Mouse (Mus musculus) erythroblast, adult 5-6 weeks (primary cell): ENCODE data around the gene Rnf157. TPM values are rescaled to one million over a fixed set of nuclear protein-coding genes. Genes with fewer than 3 reads are reported as not detected.
"Not testable (repeated sequence)": the region's sequence is repeated elsewhere in the genome, so short reads cannot be mapped to it uniquely, and the experiment has no call there.

Source experiments
- ATAC-seq: replicated peaks from 2 replicates; pipeline ENCODE4 v1.8.0; 2016; ENCODE audit warnings: moderate number of reproducible peaks, mild to moderate bottlenecking, moderate TSS enrichment, inconsistent platforms; ENCODE audit not compliant: poor library complexity, low FRiP score, severe bottlenecking
- total RNA-seq, 2 experiments: library from RNA; stranded (forward) in 1 of 2; stranded (reverse) in 1 of 2; fragments of 150-400 nt in 1 of 2; fragments of 200-764, 138-1000 nt in 1 of 2; gene quantifications; 2 replicates each; pipeline versions ENCODE4 v1.2.3 to v1.2.4; 2015 to 2017; ENCODE audit warnings: low replicate concordance in 2 of 2

The Rnf157 gene
- total RNA-seq, 2 experiments from 2014 or later = 1.7 to 2.0 TPM

DNA sequence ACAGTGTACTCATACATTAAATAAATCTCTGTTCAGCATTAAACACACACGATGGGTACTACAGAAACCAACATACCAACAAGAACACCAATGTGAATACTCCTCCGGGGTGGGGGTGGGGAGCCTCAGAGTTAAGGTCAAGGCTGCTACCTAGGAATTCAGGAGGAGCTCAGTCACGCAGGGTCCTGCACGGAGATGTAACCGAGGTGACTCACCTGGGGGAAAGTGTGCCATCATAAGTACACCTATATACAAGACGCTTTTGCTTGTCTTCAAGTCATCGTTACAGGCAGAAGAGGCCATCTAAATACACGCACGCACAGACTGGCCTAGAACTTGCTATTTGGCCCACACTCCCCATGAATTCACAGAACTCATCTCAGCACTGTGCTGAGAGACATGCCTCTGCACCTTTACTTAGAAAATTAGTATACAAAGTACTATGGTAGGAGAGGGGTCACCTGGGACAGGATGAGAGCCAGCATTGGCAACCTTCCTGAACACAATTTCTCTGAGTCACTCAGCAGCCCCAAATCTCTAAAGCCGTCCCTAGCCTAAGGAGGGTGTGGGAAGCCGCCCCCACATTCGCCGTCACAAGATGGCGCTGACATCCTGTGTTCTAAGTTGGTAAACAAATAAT, 23.9 kb downstream of the Rnf157 start:
- peak; percentile 98 for ATAC-seq

DNA sequence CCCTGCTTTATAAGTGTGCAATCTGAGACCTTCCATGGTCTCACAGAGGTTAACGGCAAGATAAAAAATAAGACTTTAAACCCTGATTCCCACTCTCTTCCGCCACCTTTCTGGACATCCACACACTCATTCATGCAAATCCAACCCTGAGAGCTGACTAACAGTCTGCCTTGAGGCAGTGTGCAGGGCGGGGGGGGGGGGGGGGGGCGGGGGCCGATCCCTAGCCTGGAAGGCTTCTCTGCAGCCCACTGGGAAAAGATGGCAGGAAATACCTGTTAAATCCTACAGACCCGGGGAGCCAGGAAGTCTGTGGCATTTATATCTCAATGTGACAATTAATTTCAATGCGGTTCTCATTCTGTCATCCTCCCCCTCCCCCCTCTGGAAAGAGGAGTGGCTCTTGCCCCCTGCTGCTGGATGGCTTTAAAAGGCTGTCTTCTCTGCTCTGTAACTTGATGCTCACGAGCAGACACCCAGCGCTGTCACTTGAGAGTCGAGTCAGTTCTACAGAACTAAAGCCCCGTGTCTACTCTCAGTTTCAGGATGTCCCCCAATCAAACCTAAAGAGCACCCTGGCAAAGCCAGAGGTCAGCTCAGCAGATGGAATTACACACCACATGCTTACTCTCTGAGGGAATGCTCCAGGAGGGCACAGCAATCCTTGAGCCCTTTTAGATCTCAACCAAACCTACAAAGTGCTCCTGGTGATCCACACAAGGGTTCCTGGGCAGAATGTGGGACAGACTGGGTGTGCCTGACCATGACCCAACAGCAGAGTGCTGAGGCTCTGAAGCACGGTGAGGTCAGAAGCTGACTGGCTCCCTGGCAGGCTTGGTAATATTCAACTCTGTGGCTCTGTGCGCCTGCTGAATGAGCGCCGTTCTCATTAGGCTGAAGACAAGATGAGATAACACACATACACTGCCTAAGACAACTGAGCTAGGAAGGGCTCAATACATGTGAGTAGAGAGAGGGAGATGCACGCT, 25.5 kb downstream of the Rnf157 start:
- ATAC-seq = peak; percentile 61

DNA sequence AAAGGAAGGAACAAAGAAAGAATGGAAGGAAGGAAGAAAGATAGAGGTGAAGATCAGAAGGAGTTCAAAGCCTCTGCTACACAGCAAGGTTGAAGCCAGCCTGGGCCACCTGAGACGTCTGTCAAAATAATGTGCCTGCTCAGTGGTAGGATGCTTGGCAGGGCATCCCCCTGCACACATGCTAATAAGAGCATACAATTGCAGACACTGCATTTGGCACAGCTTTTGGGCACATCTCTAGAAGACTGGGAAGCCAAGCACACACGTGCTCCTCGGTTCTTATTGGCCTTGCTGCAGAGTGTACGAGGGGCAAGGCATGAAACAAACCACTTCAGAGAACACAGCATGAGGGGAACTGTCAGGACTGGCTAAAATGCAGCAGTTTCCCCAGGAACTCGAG, 26.8 kb downstream of the Rnf157 start:
- ATAC-seq = no peak

DNA sequence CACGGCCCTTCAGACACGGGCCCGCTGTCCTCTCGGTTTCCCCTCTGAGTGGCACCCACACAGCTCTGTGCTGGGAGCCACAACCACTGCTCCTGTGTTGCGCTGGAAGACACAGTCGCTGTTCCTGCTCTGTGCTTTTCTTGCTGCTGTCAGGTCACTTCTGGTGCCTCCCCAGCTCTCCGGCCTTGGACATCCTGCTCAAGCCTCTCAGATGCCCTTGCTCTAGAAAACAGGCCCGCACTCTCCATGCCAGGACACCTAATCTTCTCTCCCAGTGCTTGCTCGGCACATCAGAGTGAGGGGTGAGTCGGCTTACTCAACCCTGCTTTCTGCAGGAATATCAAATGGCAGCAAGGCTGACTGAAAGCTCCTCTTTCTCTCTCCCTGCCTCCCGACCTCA, 28.7 kb downstream of the Rnf157 start:
- ATAC-seq = no peak

DNA sequence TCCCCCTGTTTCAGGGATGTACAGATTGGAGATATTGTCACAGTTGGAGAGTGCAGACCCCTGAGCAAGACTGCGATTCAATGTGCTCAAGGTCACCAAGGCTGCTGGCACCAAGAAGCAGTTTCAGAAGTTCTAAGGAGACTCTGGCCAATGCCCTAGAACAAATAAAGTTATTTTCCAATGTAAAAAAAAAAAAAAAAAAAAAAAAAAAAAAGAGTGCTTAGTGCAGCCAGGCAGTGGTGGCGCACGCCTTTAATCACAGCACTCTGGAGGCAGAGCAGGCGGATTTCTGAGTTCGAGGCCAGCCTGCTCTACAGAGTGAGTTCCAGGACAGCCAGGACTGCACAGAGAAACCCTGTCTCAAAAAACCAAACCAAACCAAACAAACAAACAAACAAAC, 29.8 kb downstream of the Rnf157 start:
- not testable (repeated sequence) for ATAC-seq

DNA sequence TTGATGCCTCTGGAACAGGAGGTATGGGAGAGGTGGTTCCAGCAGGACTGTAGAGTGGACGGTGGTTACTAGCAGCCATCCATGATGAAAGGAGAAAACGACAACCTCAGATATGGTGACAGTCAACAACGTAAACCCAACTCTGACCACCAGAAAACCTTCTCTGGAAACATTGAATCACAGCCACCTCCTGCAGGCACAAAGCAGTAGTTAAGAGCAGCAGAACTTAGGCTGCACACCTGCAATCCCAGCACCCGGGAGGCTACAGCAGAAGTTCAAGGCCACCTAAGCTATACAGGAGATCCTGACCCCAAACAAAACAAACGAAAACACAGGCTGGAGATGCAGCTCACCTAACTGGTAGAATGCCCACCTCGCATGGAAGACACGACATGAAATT, 32.1 kb downstream of the Rnf157 start:
- no peak for ATAC-seq

DNA sequence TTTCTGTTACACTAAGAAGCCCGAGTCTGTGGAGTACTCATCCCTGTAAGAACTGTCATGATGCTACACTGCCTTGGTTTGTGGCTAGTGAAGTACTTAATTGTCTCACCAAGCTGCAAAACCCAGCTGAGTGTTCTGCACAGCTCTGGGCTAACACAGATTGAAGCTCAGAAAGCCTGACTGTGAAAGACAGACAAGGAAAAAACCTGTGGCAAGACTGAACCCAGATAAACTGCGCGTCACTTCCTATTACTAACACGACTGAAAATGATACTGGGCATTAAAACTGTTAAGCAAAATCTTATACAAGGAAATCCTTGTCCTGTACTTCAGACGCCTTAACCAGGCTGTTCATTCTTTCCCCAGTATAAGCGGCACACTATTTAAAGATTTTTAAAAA, 33.3 kb downstream of the Rnf157 start:
- ATAC-seq = no peak

DNA sequence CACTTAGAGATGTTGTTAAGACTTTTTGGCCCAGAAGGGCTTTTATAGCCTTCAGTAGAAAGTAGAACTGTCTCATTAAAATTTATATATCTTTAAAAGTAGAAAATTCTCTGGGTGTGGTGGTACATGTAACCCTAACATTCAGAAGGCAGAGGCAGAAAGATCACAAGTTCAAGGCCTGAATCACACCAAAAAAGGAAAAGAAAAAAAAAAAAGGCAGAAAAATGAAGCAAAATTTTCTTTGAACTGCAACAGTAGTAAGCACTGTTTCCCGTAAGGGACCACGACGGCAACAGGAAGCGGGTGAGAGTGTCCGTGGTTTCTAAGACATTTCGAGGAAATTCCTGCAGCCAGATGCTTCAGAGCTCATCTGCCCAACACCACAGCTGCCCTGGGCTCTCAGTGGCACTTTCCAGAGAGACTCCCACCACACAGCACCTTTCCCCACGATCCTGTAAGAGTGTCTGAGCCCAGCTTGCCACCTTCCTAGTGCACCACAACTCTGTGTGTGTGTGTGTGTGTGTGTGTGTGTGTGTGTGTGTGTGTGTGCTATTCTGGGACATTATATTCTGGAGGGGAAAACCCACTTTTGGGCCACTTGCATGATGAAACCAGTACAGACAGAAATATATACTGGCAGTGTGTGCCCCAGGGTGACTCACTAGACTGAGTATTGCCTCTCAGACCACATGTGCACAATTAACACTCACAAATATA, 35.7 kb downstream of the Rnf157 start:
- ATAC-seq = no peak

DNA sequence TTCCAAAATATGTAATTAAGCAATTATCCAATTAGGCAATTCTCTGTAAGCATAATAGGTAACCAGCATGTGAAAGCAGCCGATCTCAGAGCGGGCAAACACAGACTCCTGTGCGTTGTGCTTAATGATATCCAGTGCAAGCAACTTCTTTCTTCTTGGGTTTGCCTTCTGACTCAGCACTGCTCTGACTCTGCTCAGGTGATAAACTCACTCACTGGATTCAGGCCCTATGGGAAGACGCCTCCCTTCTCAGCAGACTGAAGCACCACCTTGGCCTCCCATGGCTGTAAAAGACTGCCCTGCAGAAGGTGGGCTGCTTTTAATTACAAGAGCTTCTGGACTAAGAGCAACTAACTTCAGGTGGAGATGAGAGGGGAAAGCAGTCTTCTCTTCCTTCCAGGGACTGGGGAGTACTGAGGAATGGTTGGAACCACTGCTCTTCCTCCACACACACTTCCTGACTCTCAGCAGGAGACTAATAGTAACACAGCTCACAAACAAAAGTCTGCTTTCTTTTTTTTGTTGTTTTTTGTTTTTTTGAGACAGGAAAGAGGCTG, 40.9 kb downstream of the Rnf157 start:
- no peak for ATAC-seq

DNA sequence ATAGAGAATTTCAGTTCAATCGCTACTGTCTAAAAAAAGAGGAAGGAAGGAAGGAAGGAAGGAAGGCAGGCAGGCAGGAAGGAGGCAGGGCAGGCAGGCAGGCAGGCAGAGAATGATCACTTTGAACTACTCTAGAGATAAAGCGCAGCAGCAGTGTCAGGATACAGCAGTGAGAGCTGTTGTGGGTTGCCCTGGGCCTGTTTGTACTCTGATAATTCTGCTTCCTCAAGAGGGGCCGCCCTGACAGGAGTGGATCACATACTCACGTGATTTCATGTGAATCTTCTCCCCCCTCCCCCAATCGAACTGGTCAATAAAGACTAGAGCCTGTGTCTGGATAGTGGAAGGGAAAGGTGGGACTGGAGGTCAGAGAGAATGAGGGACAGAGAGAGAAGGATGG, 43.2 kb downstream of the Rnf157 start:
- no peak for ATAC-seq

DNA sequence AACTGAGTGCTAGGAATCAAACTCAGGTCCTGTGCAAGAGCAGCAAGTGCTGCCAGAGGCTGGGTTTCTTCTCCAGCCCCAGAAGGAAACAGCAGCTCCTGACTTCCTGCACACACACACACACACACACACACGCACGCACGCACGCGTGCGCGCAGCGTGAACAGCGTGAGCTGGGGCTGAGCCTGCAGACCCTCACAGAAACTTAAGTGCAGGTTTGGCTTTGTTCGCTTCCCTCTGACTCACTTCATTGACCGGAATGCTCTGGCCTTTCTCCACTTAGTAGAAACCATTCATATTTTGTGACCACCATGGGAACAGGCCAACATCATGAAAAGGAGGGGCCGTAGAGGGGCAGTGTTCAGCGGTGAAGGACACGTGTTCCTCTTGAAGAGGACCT, 43.8 kb downstream of the Rnf157 start:
- ATAC-seq = no peak

DNA sequence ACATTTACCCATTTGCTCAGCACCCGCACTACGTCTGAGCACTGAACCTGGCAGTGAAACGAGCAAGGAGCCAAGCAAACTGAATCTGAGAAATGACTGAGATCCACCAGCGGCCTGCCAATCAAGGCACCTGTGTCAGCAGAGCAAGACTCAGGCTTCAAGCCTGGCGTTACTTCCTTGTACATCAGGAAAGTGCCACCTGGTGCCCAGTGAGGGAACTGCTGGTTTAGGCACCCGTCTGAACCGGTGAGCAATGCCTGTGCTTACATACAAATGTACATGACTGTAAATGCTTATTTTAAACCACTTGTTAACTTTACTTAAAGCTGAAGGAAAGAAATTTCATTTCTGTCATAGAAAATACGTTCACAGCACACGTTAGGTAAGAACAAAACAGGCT, 44.7 kb downstream of the Rnf157 start:
- peak; percentile 93 for ATAC-seq

DNA sequence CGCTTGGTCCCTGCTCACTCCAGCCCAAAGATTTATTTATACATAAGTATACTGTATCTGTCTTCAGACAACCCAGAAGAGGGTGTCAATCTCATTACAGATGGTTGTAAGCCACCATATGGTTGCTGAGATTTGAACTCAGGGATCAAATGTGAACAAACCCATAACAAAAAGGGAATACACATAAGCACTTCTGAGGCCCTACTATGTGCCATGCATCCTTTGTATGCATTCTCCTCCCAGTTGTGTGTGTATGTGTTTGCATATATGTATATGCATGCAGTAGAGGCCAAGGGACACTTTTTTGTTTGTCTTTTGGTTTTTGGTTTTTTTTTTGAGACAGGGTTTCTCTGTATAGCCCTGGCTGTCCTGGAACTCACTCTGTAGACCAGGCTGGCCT, 46.2 kb downstream of the Rnf157 start:
- ATAC-seq = no peak

DNA sequence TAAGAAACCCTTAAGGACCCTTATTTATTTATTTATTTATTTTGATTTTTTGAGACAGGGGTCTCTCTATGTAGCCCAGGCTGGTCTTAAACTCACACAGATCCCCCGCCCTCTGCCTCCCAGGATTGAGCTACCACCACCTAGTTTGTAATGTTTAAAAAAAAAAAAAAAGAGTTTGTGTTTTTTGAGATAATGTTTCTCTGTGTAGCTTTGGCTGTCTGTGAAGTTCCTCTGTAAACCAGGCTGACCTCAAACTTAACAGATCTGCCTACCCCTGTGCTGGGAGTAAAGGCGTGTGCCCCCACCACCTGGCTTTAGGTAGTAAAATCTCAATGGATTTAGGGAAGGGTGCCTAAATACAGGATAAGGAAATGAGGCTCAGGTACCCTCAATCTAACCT, 46.7 kb downstream of the Rnf157 start:
- ATAC-seq = no peak

DNA sequence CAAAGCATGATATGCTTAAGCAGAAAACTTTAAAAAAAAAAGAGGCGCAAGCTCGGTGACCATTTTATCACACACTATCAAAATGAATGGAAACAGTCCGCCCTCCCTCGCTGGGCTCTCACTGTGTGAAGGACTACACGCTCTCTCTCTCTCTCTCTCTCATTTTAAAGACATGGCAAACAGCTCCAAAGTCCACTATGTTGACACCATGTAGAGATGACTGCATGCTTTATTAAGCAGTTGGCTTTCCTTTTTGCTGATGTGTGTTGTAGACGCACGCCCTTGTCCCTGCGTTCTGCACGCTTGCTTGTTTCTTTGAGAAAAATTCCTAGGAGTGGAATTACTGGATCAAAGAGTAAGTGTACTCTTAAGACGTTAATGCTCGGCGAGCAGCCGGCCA, 47.4 kb downstream of the Rnf157 start:
- ATAC-seq = no peak

DNA sequence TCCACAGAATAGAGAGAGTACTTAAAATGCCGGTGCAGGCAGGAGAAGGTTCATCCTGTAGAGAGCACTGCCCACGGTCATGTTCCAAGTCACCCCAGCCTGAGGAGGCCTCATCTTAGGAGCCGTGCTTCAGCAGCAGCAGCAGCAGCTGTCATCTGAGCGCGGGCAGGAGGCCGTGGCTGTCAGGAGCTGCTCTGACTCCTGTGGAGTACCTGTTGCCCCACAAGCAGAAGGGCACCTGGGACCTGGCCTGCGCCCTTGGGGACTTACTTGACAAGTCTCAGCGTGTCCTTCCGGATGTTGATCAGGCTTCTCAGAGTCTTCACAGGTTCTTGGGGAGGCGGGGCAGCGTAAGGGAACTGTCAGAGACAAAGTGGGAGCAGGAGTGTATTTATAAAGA, 50.8 kb downstream of the Rnf157 start:
- ATAC-seq = no peak

DNA sequence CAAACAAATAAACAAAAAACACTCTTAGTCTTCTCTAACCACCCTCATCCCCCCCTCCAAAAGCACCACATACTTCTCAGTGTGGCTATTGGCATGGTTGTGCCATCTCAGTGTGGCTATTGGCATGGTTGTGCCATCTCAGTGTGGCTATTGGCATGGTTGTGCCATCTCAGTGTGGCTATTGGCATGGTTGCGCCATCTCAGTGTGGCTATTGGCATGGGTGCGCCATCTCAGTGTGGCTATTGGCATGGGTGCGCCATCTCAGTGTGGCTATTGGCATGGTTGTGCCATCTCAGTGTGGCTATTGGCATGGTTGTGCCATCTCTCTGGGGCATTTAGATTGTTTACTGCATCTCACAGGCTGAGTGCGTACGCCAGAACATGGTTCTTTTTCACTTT, 51.9 kb downstream of the Rnf157 start:
- not testable (repeated sequence) for ATAC-seq

DNA sequence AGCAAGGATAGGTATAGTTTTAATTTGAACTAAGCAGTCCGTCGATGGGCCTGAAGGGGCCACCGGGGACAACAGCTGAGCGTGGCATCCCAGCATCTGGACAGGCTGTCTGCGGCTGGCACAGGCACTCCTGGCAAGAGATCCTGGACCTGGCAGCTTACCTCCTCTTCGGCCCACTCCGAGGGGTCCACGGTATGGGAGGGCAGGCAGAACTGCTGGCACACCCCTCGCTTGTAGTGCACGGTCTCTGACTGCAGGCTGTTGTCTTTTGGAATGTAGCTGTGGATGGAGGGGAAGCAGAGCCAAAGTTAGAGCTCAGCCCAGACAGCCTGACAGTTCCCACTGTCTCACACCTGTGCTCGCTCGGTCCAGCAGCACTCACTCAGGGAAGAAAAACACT, 53.2 kb downstream of the Rnf157 start:
- no peak for ATAC-seq

DNA sequence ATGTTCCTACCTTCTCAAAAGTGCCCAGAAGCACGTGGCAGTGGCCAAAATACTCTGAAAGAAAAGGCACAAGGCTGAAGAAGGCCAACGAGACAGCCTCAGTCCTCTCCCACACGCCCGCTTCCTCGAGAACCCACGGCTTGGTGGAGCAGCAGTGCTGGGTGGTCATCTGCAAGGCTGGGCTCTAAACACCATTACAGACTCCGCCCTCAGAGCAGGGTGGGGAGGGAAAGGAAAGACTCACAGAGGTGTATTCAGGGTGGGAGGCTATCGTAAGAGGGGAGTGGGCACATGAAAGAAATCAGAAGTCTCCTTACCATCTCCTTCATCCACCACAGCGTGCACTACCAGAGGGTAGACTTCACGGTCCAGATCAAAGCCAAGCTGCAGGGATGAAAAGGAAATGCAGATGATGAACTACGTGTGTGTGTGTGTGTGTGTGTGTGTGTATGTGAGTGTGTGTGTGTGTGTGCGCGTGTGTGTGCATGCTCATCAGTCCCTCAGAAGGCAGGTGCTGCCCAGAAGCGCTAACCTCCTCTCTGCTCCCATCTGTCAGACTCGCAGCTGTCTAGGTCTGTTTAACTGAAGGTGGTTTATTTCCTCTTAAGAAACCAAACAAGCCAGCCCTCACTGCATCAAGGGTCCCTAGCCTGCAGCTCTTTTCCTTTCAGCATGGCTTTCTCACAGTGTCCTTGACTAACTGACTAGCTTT, 53.8 kb downstream of the Rnf157 start:
- no peak for ATAC-seq

DNA sequence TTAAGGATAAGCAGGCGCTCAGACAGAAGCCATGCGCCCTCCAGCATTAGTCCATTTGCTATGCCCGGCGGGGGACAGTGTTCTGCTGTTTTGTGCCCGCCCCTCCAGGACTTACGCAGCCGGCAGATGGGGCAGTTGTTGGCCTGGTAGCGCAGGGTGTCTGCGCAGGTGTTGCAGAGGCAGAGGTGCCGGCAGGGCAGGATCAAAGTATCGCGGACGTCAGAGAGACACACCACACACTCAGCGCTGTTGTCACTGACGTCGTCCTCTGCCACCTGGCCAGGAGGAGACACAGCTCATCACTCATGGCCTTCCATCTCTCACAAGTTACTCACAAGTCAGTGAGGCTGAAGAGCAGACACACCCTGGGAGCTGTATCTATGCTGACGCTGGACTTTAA, 58.3 kb downstream of the Rnf157 start:
- no peak for ATAC-seq
